Mouse (Mus musculus) spleen, postnatal 14 days (tissue): Measurements from ENCODE around the gene 4930590J08Rik.
"Not testable (repeated sequence)": the region's sequence is repeated elsewhere in the genome, so short reads cannot be mapped to it uniquely, and the experiment has no call there.

Experiments
- DNase-seq, 2 experiments: peaks; one replicate each; pipeline ENCODE4 v3.0.0; 2021 to 2022; ENCODE audit warnings: low spot score in 2 of 2

4930590J08Rik gene

GRCm38 (mm10) chr6:91902509-91902908 lies at the start of gene 4930590J08Rik:
4930590J08Rik (plus strand) TSS chr6:91902809.
- not testable (repeated sequence) for DNase-seq

- DNase-seq, result no peak
Measured at GRCm38 (mm10) chr6:91858339-91858738, 44.3 kb upstream of the 4930590J08Rik start.

- no peak for DNase-seq
Measured at GRCm38 (mm10) chr6:91862848-91863247, 39.8 kb upstream of the 4930590J08Rik start.

DNA sequence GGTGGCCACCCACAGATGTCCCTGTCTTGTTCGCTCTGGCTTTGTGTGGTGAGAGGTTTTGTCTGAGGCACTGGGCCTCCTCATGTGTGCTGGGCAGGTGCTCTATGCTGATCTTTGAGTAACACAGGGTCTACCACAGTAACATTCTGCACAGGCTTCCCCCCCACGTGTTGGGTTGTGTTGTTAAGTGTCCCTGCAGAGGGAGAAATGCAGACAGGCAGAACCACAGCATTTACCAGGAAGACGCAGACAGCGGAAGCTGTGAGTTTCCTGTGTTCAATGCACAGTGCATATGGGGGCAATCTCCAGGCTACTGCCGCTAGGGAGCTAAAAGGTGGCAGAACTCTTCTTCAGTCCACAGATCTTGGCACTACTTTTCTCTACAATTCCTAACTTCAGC lies 38.0 kb upstream of the 4930590J08Rik start:
- DNase-seq, result no peak

GRCm38 (mm10) chr6:91865601-91866000 lies 37.0 kb upstream of the 4930590J08Rik start:
- DNase-seq, result no peak

DNA sequence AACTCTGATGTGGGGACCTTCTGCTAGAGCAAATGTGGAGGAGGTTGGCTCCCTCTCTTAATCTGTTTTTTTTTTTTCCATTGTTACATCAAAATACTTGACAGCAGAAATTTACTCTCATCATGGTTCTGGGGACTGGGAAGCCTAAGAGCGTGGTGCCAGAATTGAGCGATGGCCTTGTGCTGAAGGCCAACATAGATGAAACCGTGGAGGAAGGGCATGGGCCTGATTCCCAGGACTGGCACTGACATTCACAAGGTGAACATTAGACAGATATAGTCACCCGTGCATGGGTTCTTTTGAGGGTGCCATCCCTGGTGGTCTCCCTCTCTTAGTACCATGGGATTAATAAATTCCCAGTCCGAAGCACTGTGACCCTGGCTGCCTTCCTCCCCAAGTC lies 34.5 kb upstream of the 4930590J08Rik start:
- no peak for DNase-seq

DNA sequence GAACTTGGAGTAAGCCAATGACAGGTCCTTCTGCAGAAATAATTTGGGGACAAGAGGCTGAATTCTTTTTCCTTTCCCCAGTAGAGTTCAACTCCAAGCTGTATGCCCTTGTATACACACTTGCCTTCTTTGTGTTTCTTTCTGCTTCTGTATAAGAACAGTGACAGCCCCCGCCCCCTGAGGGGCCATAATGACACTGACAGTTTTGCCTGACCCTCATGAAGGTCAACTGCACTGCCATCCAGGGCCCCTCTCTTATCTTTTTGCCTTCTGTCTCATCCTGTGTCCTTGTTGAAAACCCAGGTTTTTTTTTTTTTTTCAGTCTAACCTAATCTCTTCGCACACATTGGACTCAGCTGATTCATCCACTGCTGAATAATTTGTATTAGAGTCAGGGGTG lies 29.8 kb upstream of the 4930590J08Rik start:
- DNase-seq, result no peak

DNA sequence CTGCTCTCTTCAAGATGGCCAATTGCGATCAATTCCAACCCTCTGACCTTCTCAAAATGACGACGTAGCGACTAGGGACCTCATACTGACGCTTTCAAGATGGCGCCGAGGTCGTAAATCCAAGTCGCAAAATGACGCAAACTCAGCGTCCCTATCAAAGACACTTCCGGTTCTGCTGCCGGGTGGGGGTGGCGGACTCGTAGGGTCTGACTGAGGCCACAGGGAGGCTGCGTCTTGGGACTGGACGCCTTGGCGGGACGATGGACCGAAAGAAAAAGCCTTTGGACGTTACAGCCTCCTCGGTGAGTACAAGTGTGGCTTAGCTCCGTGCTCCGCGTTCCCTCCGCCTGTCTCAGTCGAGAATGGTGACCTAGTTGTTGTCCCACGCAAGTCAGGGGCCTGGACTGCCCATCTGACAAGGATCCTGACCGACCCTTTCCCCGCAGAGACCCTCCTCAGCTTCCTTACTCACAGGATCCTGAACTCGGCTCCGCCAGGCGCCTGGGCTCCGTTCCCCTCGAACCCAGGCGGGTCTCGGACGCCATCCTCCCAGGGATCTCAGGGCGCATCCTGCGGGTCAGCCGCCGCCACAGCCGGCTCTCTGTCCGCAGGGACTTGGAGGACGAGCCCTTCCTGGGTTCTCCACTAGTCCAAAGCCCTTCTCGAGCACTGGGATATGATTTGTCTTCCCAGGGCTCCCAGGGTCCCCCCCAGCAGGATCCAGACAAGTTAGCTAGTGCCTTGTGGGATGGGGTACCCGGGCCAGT lies 24.5 kb upstream of the 4930590J08Rik start, which contains the start of gene Ccdc174:
TSS of gene Ccdc174 (plus strand) at position 169 of the 767 bp plus-strand sequence.
- peak; percentile 76 to 86 for DNase-seq

DNA sequence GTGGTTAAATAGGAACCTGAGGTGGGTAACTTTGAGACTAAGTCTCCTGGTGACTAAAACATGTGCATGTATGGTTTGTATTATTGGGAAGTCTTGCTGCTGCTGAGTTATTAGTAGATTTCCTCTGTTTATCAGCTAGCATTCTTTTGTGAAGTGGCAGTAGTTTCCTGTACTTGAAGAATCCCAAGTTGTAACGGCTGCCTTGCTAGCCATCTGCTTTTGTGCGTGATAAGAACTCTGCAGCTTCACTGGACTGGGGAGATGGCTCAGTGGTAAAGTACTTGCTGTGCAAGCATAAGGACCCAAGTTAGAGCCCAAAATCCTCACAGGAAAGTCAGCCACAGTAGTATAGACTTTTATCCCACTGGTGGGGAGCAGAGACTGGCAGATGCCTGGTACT lies 18.8 kb upstream of the 4930590J08Rik start:
- DNase-seq, result no peak

GRCm38 (mm10) chr6:91889255-91889906 lies 13.2 kb upstream of the 4930590J08Rik start:
- DNase-seq, result no peak

GRCm38 (mm10) chr6:91890615-91891014 lies 12.0 kb upstream of the 4930590J08Rik start:
- DNase-seq, result no peak

DNA sequence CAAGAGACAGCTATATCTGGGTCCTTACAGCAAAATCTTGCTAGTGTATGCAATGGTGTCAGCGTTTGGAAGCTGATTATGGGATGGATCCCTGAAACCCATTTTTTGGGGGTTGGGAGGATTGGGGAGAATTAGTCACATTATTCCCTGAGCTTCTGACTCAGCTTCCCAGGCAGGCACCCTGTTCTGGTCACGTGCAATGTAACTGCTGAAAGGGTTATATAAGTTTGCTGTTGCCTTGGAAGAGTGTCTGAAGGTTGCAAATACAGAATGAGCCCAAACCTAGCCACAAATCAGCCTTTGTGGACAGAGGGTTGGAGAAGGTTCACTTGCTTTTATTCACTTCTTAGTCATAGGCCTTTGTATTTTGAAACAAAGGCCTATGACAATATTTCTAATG lies 10.8 kb upstream of the 4930590J08Rik start:
- DNase-seq, result no peak

GRCm38 (mm10) chr6:91896783-91897182 lies 5.8 kb upstream of the 4930590J08Rik start:
- no peak for DNase-seq

- DNase-seq, result peak; percentile 24 to 54
Measured at GRCm38 (mm10) chr6:91901505-91901904, 1.1 kb upstream of the 4930590J08Rik start.

DNA sequence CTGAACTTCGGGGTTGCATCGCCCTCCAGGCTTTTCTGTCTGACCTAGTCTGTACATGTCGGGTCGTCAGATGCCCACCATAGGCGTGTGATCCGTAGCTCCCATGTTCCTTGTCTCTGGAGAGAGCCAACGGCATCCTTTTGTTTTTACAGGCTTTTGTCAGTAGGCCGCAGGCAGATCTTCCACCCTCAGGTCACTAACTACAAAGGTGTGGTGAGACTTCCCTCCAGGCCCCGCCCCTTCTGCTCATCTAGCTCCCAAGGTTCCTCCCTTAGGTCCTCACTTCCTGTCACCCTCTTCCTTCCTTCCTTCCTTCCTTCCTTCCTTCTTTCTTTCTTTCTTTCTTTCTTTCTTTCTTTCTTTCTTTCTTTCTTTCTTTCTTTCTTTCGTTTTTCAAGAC lies 11.4 kb downstream of the 4930590J08Rik start:
- no peak for DNase-seq

- DNase-seq, result no peak
Measured at GRCm38 (mm10) chr6:91917286-91917685, 14.7 kb downstream of the 4930590J08Rik start.

DNA sequence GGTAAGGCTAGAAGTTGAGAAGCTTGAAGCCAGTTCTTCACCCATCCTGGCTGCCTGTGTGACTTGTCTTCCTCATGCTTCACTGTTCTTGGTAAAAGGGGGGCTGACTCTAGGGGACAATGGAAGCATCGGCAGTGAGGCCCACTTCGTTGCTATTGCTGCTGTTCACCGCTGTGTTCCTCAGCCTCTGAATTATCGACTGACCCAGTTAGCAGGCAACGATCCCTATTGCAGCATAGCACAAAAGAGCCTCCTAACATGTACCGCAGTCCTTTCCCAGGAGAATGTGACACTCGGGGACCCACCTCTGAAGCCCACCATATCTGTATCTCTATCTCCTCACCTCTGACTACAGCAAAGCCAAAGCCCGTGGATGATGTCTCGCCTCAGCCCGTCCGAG lies 15.1 kb downstream of the 4930590J08Rik start:
- no peak for DNase-seq

GRCm38 (mm10) chr6:91931231-91931630 lies 28.6 kb downstream of the 4930590J08Rik start:
- DNase-seq, result no peak

DNA sequence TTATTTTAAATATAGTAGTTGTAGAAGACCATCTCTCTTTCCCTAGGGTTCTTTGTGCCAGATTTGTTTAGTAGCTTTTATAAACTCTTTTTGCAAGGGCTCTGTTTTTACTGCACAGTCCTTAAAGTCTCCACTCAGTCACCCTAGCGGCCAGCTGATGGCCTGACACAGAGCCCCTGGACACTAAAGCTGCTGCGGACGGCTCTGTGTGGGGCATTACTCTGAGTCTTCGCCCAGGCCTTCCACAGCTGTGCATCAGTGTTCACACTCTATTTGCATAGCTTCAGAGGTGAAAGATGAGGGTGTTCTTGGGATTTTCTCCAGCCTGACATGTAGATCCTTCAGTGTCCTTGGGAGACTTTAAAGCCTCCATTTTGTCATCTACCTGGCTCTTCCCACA lies 35.9 kb downstream of the 4930590J08Rik start:
- no peak for DNase-seq

GRCm38 (mm10) chr6:91948426-91948825 lies 45.8 kb downstream of the 4930590J08Rik start:
- no peak for DNase-seq

GRCm38 (mm10) chr6:91958015-91958414 lies 55.4 kb downstream of the 4930590J08Rik start:
- DNase-seq, result not testable (repeated sequence)

GRCm38 (mm10) chr6:91960028-91960811 lies 57.6 kb downstream of the 4930590J08Rik start:
- no peak for DNase-seq
